Mouse (Mus musculus): ENCODE results near the gene Polk.

GRCm38 (mm10) chr13:96516249-96516648 is 26.1 kb downstream of the Polk start:
- no peak for TF ChIP-seq CTCF (conservative IDR thresholded peaks at IDR 0.05; ENCODE audit: low read length)
- no peak for TF ChIP-seq POU5F1 (IDR thresholded peaks at IDR 0.05; ENCODE audit: borderline replicate concordance, low read length)
- no peak for TF ChIP-seq NANOG (IDR thresholded peaks at IDR 0.05; ENCODE audit: borderline replicate concordance, low read length)

Data from E14TG2a.4 (cell line).